Mouse (Mus musculus) inflammation-experienced regulatory T-cells, adult 16 weeks (primary cell): ENCODE results near the gene Nsun5. TPM values are rescaled to one million over a fixed set of nuclear protein-coding genes. Genes with fewer than 3 reads are reported as not detected.

ENCODE experiments used
- polyA plus RNA-seq: library from polyadenylated mRNA; unstranded; fragments of 100-300 nt; shearing (Covaris generic); gene quantifications from one replicate; pipeline ENCODE4 v1.2.1, GENCODE M21; 2017

Gene Nsun5
- 58.8 TPM for polyA plus RNA-seq

DNA sequence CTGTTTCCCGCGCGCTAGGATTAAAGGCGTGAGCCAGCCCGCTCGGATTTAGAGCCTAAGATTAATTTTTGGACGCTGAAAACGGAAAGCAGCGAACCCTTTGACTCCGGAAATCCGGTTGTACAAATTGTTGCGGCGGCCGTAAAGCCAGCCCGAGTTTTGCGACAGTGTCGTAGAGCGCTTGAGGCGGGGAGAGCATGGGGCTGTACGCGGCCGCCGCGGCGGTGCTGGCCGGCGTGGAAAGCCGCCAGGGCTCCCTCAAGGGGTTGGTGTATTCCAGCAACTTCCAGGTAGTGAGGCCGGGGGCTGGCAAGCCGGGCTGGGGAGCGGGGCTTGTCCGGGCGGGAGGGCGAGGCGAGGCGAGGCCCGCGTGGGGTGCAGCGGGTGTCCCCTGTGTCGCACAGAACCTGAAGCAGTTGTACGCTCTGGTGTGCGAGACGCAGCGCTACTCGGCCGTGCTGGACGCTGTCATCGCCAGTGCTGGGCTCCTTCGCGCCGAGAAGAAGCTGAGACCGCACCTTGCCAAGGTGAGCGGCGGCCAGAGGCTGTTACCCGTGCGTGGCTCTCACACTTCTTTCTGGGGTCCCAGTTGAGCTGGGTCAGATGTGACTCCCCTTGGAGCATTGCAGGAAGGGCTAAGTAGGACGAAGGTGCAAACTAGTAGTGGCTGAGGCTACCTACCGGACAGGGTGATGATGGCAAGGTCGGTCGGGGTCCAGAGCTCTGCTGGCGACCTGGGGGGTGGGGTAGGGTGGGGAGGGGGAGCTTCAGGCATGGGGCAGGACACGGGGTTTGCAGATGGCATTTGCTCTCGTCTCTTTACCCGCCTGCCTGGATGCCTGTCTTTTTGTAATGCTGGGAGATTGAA, at the start of gene Nsun5:
Nsun5 (plus strand) TSS at position 167 of the 868 bp plus-strand sequence.

DNA sequence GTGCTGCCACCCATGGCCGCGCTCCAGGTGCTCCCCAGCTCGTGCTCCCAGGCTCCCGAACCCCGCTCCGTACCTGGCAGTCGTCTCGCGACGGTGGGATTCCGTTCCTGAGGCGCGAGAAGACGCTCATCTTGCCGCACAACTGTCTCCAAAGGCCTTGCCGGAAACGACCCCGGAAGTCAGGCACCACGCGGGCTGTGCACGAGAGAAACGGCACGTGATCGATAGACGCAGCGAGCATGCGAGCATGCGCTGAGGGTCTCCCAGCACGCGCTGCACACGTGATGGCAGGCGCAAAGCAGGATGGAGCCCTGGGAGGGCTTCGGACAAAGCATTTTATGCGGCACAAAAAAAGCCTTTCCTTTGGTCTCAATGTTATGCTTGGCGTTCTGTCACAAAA, 19.9 kb upstream of the Nsun5 start, which contains the start of gene Fkbp6:
Fkbp6 (minus strand) TSS at position 183 of the 400 bp plus-strand sequence.

DNA sequence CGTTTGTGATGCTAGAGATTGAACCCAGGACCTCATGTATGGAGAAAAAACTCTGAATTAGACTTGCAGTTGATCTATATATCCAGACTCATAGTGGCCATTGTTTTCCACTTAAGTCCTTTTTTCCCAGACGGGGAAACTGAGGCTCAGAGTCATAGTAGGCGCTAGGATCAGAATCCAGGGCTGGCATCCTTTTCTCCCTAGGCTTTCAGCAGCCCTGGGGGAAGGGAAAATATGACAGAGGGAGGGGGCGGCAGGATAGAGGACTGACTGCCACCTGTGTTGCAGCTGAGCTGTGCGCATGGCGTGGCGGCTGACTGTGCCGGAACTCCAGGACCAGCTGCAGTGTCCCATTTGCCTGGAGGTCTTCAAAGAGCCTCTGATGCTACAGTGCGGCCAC, 16.8 kb upstream of the Nsun5 start, which contains the start of gene Trim50:
Trim50 (plus strand) TSS at position 301 of the 400 bp plus-strand sequence.

DNA sequence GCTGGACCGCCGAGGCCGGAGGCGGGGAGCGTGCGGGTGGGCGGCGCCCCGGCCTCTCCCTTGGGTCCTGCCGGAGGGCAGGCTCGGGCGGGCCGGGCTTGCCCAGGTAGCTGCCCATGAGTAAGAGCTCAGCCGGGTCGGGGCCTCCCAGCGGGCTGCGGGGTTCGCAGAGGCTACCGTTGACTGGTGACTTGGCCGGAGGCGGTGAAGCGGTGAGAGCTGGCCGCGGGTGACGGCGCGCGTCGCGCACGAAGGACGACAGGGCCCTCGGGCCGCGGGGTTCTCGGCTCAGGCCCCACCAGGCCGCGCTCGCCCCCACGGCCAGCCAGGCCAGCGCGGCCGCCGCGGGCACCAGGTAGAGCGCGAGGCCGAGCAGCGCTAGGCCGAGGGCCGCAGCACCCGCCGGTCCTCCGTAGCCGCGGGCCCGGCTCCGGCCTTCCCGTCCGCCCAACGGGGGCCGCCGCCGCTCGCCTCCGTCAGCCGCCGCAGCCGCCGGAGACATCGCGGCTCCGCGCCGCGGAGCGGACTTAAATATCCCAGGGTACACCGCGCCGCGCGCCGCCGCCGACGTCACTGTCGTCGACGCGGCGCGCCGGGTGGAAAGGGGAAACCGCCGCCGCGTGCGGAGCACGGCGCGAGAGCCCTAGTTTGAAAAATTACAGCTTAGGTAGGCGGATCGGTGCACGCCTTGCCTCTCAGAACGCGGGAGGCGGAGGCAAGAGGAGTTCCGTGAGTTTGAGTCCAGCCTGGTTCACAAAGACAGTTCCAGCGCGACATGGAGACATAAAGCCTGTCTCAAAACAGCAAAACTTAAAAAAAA, 24.5 kb downstream of the Nsun5 start, which contains the start of gene Pom121:
Pom121 (minus strand) TSS at position 543 of the 820 bp plus-strand sequence.

Other genes starting within 250 kb of the Nsun5 start
- gene Tbl2, start 220.3 kb upstream of the Nsun5 start, polyA plus RNA-seq = 22.6 TPM
- gene Bcl7b, start 201.7 kb upstream of the Nsun5 start, polyA plus RNA-seq = 87.7 TPM
- gene Baz1b, start 182.7 kb upstream of the Nsun5 start, polyA plus RNA-seq = 19.5 TPM
- not detected for gene Fzd9, start 118.7 kb upstream of the Nsun5 start, polyA plus RNA-seq
- gene Fkbp6, start 19.9 kb upstream of the Nsun5 start, polyA plus RNA-seq = not detected
- gene Trim50, start 16.7 kb upstream of the Nsun5 start, polyA plus RNA-seq = not detected
- 3.6 TPM for gene Pom121, start 24.6 kb downstream of the Nsun5 start, polyA plus RNA-seq
- gene Hip1, start 175.2 kb downstream of the Nsun5 start, polyA plus RNA-seq = 11.0 TPM
- gene Ccl26, start 193.6 kb downstream of the Nsun5 start, polyA plus RNA-seq = not detected
- 0.72 TPM for gene Ccl24, start 203.1 kb downstream of the Nsun5 start, polyA plus RNA-seq